Mouse (Mus musculus): Measurements from ENCODE around the gene Fbxo36.

- TF ChIP-seq CTCF (IDR thresholded peaks at IDR 0.05; ENCODE audit: borderline replicate concordance, insufficient read depth, low read length) (no peak), POLR2A (IDR thresholded peaks at IDR 0.05; ENCODE audit: low read depth, low read length) (no peak)
Observed at GRCm38 (mm10) chr1:84851512-84852235, 12.0 kb downstream of the Fbxo36 start.
